Mouse (Mus musculus): ENCODE results near the gene Auts2.

Auts2 gene

DNA sequence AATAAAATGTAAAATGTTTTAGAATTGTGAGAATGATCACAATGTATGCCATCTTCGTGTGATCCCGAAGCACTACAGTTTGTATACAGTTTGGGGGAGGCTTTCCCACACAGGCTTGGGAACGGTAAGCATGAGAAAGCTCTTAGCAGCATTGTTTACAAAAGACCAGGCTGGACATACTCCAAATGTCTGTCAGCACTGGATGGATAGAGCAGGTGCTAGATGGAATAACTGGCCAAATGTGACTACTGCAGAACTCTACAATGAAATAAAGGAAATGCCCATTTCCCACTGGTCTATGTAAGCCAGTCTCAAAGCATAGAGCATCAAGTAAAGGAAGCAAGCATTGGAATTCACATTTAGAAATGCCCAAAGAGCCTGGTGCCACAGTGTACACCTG, 1144.9 kb downstream of the Auts2 start:
- DNase-seq (ENCODE audit: low read depth in 2 of 2, low spot score in 2 of 2), result no peak

DNA sequence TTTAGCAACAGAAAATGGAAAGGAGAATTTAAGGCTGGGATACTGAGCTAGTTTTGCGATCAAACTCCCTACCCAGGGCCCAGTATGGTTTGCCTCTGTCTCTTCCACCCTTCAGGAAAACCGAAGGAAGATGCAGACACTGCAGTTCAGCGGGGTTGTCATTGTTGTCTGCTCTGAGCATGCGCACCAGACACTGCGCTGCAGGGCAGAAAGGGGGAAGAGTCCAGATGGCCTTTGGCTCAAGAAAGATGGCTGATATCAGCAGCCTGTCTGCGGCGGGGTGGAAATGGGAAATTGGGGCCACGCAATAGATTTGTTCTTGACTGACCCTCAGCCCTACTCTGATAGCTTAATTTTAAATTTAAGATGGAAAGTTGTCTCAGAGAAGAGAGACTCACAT, 1147.4 kb downstream of the Auts2 start:
- no peak for DNase-seq (ENCODE audit: low read depth in 2 of 2, low spot score in 2 of 2)

All from CD8-positive naive resting alpha-beta T cell, adult 2 months (primary cell).